Mouse (Mus musculus) lung, postnatal 36 days (tissue): ENCODE results near the gene Pdzd11.

Experiments used
- DNase-seq: peaks from one replicate; pipeline ENCODE4 v3.0.0; 2022; ENCODE audit warnings: mixed read lengths

The Pdzd11 gene

DNA sequence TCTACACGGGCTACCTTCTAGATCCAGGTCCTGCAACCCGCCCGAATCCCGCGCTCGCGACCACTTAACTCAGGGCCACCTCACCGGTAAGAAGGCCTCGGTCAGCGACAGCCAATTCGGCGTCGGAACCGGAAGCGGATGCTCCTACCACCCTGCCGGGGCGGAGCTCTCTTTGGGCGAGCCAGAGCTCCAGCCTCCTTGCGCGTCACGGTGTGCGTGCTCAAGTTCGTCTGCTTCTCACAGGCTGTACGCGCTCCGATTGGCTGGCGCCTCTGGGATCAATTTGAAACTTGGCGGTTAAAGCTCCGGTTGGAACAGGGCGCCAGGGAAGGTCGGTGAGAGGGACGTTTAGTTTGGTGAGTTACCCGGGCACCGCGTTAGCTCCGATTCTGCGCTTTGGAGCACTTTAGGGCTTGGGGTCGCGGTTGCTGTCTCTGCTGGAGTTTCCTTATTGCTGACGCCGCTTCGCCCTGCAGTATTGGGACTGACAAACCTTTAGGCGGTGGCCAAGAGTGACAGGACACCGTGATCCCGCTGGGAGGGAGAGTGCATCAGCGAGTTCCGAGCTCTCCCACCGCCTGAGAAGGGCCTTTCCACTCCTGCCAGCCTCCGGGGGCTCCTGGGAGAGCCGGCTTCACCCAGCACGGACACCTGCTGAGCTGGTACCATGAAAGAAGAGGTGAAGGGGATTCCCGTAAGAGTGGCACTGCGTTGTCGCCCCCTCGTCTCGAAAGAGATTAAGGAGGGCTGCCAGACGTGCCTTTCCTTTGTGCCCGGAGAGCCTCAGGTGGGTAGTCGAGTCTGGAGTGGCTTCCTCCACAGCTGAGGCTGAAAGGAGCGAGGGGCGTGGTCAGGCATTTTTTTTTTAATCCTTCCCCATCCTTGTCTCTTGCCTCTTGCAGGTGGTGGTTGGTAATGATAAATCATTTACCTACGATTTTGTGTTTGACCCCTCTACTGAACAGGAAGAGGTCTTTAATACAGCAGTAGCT, at the start of gene Pdzd11:
Pdzd11 (minus strand) TSS at position 767 of the 992 bp plus-strand sequence.
- peak; percentile 96 for DNase-seq

DNA sequence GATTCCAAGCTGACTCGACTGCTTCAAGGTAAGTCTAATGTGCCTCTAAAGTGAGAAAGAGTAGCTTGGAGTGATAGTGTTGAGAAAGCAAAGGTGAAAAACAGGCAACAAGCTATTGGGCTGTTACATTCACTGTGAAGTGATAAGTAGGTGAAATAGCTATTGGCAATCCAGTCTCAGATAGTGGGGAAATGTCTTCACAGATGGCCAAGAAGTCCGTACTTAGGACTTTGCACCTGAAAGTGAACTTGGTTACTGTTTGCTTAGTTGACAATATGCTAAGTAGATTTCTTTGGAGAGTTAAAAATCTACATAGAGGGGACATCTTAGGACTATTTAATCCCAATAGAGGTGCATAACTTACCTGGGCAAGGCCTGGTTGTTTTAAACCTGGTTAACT, 38.5 kb upstream of the Pdzd11 start:
- no peak for DNase-seq

DNA sequence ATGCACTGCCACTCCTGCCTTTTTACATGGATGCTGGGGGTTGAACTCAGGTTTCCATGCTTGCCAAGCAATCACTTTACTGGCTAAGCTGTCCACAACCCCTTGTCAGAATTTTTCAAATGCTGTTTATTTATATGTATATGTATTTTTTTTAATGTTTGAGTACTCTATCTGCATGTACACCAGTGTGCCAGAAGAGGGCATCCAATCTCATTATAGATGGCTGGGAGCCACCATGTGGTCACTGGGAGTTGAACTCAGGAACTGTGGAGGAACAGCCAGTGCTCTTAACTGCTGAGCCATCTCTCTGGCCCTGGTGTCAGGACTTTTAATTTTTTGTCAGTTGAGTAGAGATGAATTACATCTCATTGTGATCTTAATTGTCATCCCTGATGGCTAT, 26.5 kb upstream of the Pdzd11 start:
- no peak for DNase-seq

DNA sequence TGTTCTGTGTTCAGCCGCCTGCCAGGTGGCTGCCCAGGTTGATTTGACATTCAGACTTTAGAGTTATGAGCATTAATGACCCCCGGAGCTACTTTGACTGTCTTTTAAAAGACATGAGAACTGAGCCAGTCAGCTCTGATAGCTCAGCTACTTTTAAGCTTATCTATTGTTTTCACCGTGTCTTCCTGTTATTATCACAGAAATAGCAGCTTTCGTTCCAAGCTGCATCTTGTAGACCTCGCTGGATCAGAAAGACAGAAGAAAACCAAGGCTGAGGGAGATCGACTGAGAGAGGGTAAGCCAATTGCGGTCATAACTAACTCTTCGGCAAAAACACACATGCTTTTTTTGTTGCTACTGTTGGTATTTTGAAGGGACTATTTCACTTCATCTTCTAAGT, 12.1 kb upstream of the Pdzd11 start:
- DNase-seq: no peak

DNA sequence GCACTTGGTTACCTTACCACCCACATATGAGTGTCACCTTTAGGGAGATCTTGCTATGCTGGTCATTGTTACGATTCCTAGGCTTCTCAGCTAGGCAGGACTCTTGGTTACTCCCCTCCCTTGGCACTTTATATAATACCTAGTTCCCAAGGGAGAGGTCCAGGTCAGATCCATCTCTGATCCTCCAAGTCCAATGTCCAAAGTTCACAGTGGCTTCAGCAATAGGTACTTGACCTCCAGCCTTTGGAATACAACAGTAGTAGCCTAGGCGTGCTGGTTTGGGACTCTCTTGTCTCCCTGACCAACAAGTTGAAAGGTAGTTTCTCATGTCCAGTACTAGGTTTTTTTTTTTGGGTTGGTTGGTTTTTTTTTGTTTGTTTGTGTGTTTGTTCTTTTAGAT, 2.7 kb upstream of the Pdzd11 start:
- no peak for DNase-seq

DNA sequence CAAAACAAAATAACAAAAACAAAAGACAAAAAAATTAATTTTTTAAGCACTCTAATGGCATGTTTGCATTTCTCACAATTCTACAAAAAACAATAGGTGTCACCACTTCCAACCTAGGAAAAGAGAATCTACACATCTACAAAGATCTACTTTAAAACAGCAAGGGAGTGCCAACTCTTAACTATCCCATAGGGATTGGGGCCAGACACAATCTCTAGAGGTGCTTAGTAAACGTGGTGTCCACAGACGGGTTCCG, 894 bp downstream of the Pdzd11 start, which contains the start of gene Kif4:
Kif4 (plus strand) TSS at position 192 of the 256 bp plus-strand sequence.
- DNase-seq: no peak

DNA sequence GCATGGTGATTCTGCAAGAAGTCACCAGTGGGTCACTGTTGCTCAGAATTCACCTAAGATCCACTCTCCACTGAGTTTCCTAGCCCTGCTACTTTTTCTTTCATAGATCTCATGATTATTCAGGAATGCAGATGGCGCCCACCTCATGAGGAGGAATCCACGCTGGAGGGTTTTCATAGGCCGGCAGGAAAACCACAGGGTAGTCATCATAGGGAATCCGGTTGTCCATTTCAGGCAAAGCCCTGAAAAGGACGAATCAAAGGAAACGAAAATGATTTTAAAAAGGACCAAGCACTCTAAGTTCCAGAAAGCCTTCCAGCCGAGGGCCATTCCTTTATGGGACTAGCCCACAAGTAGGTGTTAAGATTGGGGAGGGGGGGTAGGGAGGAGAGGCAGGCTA, 1.2 kb downstream of the Pdzd11 start:
- no peak for DNase-seq

DNA sequence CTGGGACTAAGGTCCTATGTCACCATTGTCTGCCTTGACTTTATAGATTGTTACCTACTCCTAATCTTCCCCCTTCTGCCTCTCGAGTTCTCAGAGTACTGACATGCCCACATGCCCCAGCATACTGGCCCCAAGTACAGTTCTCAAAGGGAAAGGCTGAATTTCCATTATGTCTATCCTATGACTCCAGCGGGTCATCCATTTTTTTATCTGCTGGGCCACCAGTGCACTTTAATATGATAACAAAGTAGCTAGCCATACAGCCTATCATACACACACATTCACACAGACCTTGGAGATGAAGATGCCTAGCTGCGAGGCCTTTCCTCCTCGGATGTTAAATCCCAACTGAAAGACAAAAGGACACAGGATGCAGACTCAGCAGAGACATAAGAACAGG, 2.1 kb downstream of the Pdzd11 start:
- no peak for DNase-seq

DNA sequence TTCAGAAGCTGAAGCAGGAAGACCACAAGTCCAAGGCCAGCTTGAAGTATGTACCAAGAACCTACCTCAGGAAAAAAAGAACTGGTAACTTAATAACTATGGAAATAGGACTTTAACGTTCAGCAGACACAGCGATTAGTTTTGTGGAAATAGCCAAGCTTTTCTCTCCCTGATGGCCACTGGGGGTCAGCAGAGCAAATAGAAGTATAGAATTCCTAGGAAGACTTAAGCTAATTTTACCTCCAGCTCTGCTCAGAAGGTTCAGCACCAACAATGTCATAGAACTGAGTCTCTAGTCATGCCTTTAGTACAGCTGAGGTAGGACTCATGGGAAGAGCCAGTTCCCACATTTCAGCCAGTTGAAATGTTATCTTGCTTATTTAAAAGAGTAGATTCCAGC, 5.0 kb downstream of the Pdzd11 start:
- no peak for DNase-seq

DNA sequence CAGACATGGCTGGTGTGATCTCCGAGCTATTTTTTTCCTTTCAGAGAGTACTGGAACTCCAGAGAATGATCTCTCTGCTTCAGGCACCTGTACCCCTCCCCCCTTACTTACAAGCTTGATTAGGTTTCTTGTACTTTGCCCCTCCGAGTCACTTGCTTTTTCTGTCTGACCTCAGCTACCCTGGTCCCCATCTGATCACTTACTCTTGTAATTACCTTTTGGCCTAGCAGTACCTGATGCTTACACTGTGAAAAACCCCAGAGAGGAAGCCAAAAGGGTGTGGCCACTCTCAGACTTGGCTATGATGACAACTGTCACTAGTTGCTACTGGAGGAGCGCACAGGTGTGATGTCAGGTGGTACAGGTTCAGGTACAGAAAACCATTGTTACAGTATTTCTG, 7.9 kb downstream of the Pdzd11 start:
- DNase-seq: no peak

DNA sequence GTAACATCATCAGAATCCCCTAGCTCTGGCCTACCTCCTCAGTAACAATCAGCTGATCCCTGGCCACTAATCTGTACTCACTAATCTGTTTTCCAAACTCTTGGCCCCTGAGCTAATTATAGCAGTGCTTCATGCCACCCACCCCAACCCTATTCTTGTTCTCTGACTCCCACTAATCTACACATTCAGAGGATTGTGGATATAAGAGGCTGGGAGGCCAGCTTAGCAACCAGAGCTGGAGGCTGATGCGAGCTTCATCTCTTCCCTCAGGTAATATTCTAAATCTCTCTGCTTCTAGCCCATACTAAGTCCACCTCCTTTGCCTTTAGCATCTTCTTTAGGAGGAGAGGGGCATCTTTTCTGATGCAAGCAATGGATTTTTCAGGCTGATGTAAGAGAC, 21.1 kb downstream of the Pdzd11 start, which contains the start of gene Arr3:
Arr3 (plus strand) TSS at position 184 of the 400 bp plus-strand sequence.
- no peak for DNase-seq

DNA sequence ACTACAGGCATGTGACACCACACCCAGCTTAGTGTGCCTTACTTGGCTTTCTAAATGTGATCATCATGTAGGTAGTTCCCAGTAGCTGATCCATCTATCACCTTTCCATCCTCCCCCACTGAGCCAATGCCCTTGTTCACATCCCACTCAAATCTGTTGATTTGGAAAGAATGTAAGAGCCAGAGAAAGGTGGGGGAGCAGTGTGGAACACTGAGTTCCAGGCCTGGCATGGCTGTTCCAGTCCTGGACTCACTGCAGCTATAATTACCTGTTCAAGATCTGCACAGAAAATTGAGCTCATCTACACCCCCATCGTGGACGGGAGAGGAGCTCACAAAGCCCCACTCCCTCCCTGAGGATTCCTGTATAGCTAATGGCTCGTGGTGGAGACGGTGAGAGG, 26.6 kb downstream of the Pdzd11 start:
- DNase-seq: no peak

DNA sequence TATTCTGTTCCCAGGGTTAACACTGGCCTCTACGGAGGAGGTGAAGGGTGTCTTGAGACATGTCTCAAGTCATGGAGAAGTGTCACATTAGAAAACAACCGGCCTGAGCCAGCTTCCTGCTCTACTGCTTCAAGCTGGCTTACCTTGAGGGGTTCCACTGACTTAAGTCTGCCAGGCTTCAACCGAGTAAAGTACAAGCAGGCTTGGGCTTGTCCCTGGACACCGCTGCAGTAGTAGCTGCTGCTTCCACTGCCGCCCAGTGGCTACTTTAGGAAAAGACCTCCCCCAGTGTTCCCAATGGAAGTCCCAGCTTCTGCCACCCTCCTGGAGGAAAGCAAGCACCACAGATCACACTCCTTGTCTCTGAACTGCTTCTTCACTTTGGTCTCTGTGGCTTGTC, 28.9 kb downstream of the Pdzd11 start:
- DNase-seq: peak; percentile 47

DNA sequence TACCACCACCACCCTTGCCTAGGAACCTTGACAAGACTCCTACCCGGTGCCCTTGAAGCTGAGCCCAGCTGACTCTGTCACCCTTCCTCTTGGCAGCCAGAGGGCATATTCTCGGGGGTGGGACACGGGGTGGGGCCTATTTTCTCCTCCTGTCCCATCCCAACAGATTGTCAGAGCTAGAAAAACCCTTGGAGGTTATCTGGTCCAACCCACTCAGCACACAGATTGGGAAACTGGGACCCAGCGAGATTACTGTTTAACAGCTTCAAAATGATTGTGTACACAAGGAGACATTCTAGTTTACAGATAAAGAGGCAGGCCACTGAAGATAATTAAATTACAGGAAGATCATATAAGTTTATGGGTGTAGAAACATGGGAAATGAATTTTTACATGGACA, 31.6 kb downstream of the Pdzd11 start, which contains the start of gene P2ry4:
P2ry4 (minus strand) TSS at position 79 of the 400 bp plus-strand sequence.
- DNase-seq: no peak
